Mouse (Mus musculus): Measurements from ENCODE around the gene Slc16a6. TPM values are rescaled to one million over a fixed set of nuclear protein-coding genes. Genes with fewer than 3 reads are reported as not detected.
A peak's percentile ranks its signal among the peaks of the same experiment; 100 is the strongest.
"Not testable (repeated sequence)": the region's sequence is repeated elsewhere in the genome, so short reads cannot be mapped to it uniquely, and the experiment has no call there.

Gene Slc16a6
- 10 to 100 TPM in 2 of 4 experiments, 1 to 10 TPM in 2; 6.6 to 11.5 (median 10.3) TPM for total RNA-seq (2022)

DNA sequence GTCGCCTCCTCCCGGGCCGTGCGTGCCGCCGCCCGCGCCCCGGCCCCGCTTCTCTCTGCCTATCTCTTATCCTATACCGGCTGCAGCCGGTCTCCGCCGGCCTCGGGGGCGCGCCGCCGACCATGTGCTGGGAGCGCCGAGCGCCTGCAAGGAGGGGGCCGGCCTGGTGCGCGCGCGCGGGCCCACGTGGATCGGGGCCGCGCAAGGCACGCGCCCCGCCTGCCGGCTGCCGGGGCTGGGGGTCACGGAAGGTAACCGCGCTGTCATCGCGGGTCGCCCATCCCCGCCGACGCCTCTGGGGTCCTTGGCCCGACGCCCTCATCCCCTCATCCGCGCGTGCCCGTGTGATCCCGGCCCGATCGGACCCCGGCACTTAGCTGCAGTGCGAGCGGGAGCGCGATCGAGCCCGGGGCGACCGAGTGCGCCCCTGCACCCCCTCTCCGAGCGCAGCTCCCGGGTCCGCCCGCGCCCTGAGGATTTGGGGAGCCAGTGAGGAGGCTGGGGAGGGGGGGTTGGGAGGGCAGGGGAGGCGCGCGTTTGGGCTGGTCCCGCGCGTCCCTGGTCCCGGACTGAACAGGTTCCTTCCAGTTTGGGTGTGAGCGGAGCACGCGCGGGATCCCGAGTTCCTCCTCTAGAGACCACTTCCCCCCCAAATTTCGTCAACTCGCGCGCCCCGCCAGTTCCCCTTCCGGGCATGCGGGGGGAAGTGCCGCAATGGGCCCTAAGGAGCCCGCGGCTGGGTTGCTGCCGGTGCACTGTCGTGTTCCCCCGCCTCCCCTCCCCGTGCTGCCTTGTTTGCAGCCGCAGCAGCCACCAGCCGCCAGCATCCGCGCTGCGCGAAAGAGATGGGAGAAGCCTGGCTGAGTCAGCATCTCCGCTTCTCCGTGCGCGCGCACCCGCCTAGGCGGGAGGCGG is at the start of gene Slc16a6, which contains the start of gene Arsg:
Gene Slc16a6, minus strand, starts transcription at position 428 of the 915 bp plus-strand sequence.
Gene Arsg, plus strand, starts transcription at position 204 of the 915 bp plus-strand sequence.
- DNase-seq (ENCODE audit: low spot score in 2 of 2), result peak; percentile 75 to 77

DNA sequence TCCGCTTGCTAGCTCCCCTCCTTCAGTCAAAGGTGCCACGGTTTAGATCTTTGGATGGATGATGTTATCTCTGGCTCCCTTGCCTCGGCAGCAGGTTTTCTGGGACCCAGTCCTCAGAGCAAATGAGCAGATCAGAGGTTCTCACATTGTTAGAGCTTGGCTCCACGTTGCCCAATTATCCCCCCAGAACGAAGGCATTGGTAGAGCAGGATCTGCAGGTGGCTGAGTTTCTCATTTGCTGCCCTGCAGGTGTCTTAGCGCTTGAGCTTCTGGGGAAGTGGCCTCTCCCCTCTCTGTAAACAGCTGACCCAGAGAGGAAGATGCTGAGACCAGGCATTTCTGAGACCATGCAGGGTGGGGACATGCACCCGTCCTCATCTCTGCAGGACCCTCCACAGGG is 47.6 kb upstream of the Slc16a6 start:
- DNase-seq (ENCODE audit: low spot score in 2 of 2), result no peak

DNA sequence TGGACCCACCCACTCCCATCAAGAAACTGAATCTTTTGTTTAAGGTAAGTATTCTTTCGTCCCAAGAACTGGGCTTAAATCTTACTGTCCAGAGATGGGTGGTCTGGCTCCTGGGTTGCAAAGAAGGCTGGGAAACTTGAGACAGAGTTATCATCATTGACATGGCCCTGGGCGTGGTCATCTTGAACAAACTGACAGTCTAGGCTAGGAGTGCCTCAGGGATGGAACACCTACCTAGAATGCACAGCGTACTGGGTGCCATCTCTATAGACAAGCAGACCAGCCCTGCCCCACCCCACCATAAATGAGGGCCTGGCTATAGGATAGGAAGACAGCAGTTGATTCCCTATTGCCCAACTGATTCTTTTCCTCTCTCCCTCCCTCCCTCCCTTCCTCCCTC is 44.4 kb upstream of the Slc16a6 start:
- DNase-seq (ENCODE audit: low spot score in 2 of 2), result no peak

DNA sequence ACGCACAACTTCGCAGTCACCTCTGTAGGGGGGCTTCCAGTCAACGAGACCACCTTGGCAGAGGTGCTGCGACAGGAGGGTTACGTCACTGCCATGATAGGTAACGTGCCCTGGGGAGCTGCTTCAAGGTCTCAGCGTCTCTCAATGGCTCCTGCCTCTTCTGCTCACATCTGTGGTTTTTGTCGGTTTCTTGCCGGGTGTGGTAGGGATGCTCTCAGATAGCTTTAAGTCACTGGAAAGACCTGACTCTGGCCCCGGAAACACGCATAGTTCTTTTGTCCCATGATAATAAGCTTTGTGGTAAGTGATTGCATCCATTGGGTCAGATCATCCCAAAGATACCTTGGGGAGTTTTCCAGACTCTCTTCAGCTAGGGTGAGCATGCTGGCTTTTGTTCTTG is 43.9 kb upstream of the Slc16a6 start:
- DNase-seq (ENCODE audit: low spot score in 2 of 2), result no peak

DNA sequence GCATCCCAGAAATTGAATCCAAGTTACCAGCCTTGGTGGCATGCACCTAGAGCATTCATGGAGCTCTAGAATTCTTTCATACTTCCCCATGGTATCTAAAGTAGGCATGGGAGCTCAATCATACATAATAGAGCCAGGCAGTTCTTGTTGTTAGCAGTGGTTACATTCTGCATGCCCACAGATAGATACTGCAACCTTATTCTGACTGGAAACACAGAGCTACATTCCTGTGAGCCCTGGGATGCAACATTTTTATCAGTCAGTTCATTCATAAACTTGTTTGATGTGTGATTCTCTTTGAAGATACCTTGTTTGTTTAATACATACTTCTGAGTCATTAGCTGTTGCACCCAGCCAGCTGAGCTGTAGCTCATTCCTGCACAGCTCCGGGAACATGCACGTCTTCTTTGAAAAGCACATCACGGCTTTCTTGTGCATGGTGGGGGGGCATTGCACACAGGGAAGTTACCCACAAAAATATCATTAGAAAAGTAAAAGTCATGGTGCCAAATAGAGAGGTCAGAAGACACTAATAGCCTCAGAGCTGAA is 40.7 kb upstream of the Slc16a6 start:
- DNase-seq (ENCODE audit: low spot score in 2 of 2), result no peak

GRCm38 (mm10) chr11:109512995-109513675 is 39.7 kb upstream of the Slc16a6 start:
- no peak for DNase-seq (ENCODE audit: low spot score in 2 of 2)

- DNase-seq (ENCODE audit: low spot score in 2 of 2), result no peak
Observed at GRCm38 (mm10) chr11:109507068-109507467, 33.7 kb upstream of the Slc16a6 start.

GRCm38 (mm10) chr11:109505823-109506222 is 32.4 kb upstream of the Slc16a6 start:
- no peak for DNase-seq (ENCODE audit: low spot score in 2 of 2)

- DNase-seq (ENCODE audit: low spot score in 2 of 2), result no peak
Observed at GRCm38 (mm10) chr11:109504977-109505376, 31.6 kb upstream of the Slc16a6 start.

DNA sequence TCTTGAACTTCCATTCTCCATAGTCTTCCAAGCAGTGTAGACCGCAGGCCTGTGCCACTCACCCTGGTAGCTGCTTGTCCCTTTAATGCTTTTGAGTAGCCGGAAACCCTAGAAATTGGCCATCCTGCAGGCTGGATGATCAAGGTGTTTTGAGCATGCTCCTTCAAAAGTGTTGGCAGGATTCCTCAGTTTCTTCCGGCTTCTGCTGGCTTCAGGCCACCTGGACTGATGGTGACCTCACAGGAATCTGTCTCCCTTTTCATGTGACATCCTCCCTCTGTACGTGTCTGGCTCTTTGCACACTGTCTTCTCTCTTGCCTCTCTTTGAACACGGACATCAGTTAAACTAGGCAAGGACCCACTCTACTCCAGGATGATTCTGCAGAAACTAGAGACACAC is 26.8 kb upstream of the Slc16a6 start:
- no peak for DNase-seq (ENCODE audit: low spot score in 2 of 2)

DNA sequence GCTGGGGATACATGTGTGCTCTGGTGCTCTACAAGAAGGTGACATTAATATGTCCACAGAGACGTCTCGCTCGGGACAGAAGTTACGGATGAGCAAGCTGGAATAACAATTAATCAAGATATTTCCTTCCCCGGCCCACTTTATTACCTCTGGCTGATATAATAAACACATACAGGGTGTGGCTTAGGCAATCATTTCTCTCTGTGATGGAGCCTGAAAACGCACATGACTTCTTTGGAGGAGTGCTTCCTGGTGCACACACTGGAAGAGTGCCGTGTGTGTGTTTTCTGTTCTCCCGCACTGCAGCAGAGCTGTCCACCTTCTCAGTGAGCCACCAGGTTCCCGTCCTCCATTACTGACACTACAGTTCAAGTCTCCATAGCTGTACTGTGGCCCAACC is 24.6 kb upstream of the Slc16a6 start:
- DNase-seq (ENCODE audit: low spot score in 2 of 2), result no peak

DNA sequence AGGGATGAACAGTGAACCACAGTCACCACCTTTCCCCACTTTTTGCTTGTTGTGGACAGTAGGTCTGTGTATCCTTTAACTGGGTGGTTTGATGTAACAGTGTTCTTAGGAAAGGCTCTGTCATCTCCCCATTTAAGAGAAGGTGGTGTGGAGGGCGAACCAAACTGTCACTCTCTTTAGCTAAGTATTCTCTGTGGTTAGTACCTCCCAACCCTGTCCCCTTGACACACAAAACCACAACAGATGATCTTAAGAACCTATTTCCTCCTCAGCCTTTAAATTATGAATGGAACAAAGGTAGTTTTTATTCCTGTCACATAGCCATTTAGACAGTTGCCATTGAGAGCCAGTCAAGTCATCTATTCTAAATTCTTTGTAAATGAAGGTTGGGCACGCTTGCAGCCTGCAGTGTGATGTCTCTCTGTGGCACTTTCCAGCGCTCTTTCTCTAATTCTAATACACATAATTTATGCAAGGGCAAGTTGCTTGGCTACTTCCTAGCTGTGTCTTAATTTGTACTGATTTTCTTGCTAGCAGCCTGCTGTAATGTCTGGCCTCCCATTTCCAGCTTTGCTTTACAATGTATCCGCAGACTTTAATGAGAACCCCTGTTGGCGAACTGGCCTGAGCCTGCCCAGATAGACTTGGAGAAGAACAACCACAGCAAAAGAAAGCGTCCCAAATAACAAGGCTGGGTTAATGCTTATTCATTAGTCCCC is 23.8 kb upstream of the Slc16a6 start:
- DNase-seq (ENCODE audit: low spot score in 2 of 2), result peak; percentile 18 to 24

DNA sequence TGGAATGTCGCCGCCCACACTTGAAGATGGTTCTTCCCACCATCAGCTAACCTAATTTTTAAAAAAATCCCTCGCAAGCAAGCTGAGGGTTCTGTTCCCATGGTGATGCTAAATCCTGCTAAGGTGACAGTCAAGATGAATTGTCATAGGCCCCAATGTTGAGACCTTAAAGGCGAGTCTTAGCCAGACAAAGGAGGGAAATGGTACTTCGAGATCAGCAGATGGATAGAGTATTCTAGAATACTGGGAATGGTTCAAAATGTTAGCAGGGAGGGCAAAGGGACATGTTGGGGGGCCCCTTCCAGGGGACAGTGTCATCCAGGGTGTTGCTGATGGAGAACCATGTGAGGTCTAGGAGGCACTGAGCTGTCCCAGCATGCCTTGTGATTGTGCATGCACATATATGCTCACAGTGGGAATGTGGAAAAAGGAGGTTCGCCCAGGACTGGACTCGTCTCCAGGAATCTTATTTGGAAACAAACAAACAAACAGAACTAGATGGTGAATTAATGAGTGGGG is 23.1 kb upstream of the Slc16a6 start:
- DNase-seq (ENCODE audit: low spot score in 2 of 2), result no peak

GRCm38 (mm10) chr11:109495771-109496474 is 22.5 kb upstream of the Slc16a6 start:
- DNase-seq (ENCODE audit: low spot score in 2 of 2), result no peak

- no peak for DNase-seq (ENCODE audit: low spot score in 2 of 2)
Observed at GRCm38 (mm10) chr11:109494890-109495770, 21.7 kb upstream of the Slc16a6 start.

DNA sequence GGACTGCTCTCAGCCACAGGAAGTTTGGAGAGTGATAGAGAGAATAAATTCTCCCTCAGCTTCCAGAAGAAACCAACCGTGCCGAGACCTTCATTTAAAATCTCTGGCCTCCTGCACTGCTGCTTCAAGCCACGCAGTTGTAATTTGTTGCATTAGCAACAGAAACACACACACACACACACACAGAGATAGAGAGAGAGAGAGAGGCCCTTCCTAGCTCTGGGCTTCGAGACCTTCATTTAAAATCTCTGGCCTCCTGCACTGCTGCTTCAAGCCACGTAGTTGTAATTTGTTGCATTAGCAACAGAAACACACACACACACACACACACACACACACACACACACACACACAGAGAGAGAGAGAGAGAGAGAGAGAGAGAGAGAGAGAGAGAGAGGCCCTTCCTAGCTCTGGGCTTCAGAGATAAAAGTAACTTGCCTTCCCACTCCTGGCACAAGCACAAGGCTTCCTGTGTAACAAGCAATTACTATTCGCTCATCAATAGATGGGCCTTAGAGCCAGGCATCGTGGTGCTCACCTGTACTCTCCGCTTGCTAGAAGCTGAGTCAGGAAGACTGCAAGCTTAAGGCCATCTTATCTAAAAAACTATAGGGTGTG is 19.6 kb upstream of the Slc16a6 start:
- not testable (repeated sequence) for DNase-seq (ENCODE audit: low spot score in 2 of 2)

GRCm38 (mm10) chr11:109491844-109492243 is 18.4 kb upstream of the Slc16a6 start:
- DNase-seq (ENCODE audit: low spot score in 2 of 2), result no peak

- no peak for DNase-seq (ENCODE audit: low spot score in 2 of 2)
Observed at GRCm38 (mm10) chr11:109489763-109490162, 16.4 kb upstream of the Slc16a6 start.
